Mouse (Mus musculus): ENCODE results near the gene Bsnd. TPM values are rescaled to one million over a fixed set of nuclear protein-coding genes. Genes with fewer than 3 reads are reported as not detected.
A peak's percentile ranks its signal among the peaks of the same experiment; 100 is the strongest.

Bsnd gene
- total RNA-seq, 1 experiment from 2014 or later: not detected

DNA sequence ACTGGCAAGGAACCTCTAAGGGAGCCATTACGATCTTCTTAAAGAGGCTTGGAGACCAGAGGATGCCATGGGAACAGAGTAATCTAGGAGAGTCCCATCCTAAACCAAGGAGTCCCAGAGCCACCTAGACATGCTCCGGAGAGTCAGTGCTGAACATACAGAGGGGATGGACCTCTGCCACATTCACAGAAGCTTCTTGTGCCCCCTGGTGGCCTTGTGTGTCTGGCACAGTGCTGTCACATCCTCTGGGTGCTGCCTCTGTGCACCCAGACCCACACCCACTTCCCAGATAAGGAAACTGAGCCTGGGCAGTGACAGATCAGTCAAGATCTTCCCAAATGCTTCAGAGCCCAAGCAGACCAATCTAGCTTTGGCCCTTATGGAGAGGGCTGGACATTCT, 1.6 kb upstream of the Bsnd start:
- no peak for ATAC-seq (ENCODE audit: extremely low read depth, insufficient number of reproducible peaks, low FRiP score, poor library complexity, severe bottlenecking)

DNA sequence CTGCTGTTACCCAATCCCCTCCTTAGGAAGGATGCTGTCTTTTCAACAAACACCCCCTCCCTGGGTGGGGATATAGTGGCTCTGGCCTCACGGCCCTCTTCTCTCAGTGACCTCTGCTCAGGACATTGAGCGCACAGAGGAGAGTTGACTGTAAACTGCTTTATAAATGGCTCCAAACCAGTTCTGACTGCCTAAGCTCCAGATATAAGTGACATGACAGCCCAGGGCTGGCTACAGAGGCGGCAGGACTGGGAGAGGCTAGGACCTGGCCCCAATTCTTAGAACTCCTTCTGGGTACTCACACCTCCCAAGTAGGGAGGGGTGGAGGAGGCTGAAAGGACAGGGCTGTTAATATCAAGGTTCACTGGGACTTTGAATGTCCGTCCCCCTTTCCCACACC, 1.5 kb downstream of the Bsnd start:
- no peak for ATAC-seq (ENCODE audit: extremely low read depth, insufficient number of reproducible peaks, low FRiP score, poor library complexity, severe bottlenecking)

- no peak for ATAC-seq (ENCODE audit: extremely low read depth, insufficient number of reproducible peaks, low FRiP score, poor library complexity, severe bottlenecking)
These were observed 8.3 kb downstream of the Bsnd start for GRCm38 (mm10) chr4:106483831-106484230.

DNA sequence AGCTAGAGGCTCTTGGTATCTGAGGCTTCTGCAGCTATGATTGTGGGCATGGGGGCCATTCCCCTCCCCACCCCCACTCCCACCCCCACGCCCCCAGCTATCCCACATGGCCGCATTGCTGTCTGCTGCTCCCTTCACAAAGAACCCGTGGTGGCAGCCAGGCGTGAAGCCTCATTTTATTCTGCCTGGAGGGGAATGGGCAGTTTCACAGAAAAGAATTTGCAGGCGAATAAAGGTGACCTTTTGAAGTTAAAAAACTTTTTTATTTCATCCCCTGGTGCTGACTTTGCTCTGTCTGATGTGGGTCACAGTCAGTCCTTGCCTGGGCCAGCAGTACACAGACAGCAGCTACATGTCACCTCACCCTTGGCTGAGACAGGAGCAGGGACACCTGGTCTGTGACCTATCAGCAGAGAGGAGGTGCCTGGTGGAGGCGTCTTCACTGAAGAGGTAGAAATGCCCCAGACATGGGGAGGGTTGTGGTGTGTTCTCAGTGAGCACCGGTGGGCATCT, 8.8 kb downstream of the Bsnd start:
- ATAC-seq (ENCODE audit: extremely low read depth, insufficient number of reproducible peaks, low FRiP score, poor library complexity, severe bottlenecking): no peak

- ATAC-seq (ENCODE audit: extremely low read depth, insufficient number of reproducible peaks, low FRiP score, poor library complexity, severe bottlenecking): no peak
These were observed 11.5 kb downstream of the Bsnd start for GRCm38 (mm10) chr4:106480545-106480944.

DNA sequence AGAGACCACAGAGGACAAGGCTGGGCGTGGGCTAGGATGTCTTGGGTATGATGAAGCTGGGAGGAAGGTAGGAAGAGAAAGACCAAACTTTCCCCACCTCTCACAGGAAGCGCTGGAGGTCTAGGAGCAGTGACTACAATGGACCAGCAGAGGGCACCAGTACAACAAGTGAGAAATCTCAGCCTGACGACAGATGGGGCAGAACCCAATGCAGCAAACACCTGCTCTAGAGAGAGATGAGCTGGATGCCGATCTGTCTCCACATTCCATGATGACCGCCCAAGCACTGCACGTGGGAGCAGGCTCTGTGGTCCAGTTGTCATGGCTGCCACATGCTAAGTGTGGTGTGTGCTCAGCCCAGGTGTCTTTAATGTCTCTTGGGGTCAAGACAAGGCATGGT, 17.8 kb downstream of the Bsnd start:
- ATAC-seq (ENCODE audit: extremely low read depth, insufficient number of reproducible peaks, low FRiP score, poor library complexity, severe bottlenecking): peak; percentile 47; the same call in 1 of the 2 replicates

- no peak for ATAC-seq (ENCODE audit: extremely low read depth, insufficient number of reproducible peaks, low FRiP score, poor library complexity, severe bottlenecking)
These were observed 19.7 kb downstream of the Bsnd start for GRCm38 (mm10) chr4:106472335-106472734.

DNA sequence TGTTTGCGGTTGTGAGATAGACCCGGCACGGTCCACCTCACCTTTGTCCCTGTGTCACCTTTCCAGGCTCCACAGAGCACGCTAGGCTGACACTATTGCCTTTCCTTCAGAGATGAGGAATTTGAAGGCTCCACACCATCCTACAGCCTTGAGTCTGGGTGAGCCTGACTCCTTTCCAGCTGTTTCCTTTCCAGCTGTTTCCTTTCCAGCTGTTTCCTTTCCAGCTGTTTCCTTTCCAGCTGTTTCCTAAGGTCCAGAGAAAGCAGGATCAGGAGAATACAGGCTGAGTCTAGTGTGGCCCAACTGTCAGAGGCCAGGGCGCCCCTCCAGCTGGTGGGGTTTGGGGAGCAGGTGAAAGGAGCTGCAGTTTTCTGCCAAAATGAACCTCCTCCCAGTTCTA, 21.2 kb downstream of the Bsnd start:
- ATAC-seq (ENCODE audit: extremely low read depth, insufficient number of reproducible peaks, low FRiP score, poor library complexity, severe bottlenecking): no peak

DNA sequence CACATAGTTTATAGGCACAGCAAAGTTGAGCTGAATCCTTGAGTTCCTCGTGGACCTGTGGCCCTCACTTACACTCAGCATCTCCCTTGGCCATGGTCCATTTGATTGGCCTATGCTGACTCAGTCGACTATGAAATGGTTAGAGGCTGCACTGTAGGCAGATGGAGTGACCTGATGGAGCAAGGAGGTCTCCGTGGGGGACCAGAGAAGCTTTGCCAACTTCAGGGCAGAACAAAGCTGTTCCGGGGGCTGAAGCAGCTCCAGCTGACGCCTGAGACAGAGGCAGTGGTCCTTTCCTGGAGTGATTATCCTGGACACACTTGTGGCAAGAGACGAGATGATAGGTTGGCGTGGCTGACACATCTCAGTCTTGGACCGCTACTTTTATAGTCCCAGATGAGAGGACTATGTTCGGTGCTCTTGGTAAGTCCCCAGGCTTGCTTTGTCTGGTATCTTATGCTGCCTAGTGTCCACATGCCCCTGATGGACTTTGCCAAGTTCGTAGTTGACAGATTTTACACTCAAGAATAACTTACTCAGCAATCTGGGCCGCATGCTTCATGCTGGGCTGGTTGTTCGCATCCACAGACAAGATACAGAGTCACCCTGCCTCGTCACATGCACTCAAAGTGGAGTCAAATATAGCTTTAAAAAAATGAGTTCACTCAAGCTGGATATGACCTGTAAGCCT, 24.5 kb downstream of the Bsnd start:
- ATAC-seq (ENCODE audit: extremely low read depth, insufficient number of reproducible peaks, low FRiP score, poor library complexity, severe bottlenecking): no peak

DNA sequence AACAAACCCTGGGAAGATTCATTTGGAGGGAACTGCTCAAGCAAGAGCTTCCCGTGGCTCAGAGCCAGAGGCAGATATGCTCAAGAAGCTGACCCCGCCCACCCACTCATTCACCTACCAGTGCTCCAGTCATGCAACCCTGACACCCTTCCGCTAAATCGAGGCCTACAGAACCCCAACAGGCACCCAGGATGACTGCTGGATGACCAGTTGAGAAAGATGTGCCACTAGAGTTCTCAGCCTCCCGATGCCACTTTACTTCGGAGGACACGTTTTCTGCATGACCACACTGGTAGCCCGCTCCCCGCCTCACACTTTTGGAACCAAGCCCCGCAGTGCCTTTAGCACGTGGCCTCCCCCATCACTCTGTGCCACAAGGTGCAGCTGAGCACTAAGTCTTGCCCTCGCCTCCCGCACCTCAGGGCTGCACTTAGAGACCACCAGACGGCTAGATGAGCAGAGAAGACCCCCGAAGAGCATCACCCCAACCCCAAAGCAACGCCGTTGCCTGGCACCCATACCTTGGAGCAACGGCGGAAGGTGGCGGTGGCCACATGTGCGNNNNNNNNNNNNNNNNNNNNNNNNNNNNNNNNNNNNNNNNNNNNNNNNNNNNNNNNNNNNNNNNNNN, 28.8 kb downstream of the Bsnd start:
- ATAC-seq (ENCODE audit: extremely low read depth, insufficient number of reproducible peaks, low FRiP score, poor library complexity, severe bottlenecking): no peak

GRCm38 (mm10) chr4:106462524-106462923, 29.6 kb downstream of the Bsnd start:
- ATAC-seq (ENCODE audit: extremely low read depth, insufficient number of reproducible peaks, low FRiP score, poor library complexity, severe bottlenecking): no peak

DNA sequence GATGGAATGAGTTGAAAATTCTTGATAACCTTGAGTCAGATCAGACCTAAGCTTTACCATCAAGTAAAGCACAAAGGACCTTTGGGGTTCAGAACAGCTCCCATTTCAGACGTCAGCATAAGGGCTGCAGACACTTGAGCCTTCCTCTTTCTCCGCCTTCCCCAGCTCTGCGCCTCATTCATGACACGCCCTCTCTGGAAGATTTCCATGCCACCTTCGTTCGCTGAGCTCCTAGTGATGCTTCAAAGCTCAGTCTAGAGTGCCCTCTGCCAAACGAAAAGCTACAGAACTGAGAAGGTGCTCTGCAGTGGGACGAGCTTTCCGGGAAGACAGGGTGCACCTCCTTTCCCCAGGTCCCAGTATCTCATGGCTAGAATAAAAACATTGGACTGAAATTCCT, 30.1 kb downstream of the Bsnd start:
- no peak for ATAC-seq (ENCODE audit: extremely low read depth, insufficient number of reproducible peaks, low FRiP score, poor library complexity, severe bottlenecking)

DNA sequence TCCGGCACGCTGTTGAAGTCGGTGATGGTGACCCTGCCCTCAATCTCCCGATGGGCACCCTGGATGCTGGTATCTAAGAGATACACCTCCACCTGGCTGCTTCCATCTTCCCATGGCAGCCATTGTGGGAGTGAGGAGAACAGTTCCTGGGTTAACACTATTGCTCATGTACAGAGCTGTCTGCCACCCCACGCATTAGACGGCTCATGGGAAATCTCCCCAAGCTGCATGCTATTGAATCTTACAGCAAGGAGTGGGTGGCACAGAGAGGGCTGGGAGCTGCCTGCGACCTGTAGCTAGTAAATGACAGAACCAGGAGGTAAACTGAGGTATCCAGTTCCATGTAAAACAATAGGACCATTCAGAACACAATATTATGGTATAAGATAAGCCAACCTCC, 37.5 kb downstream of the Bsnd start:
- ATAC-seq (ENCODE audit: extremely low read depth, insufficient number of reproducible peaks, low FRiP score, poor library complexity, severe bottlenecking): no peak

GRCm38 (mm10) chr4:106453516-106453915, 38.6 kb downstream of the Bsnd start:
- ATAC-seq (ENCODE audit: extremely low read depth, insufficient number of reproducible peaks, low FRiP score, poor library complexity, severe bottlenecking): no peak

DNA sequence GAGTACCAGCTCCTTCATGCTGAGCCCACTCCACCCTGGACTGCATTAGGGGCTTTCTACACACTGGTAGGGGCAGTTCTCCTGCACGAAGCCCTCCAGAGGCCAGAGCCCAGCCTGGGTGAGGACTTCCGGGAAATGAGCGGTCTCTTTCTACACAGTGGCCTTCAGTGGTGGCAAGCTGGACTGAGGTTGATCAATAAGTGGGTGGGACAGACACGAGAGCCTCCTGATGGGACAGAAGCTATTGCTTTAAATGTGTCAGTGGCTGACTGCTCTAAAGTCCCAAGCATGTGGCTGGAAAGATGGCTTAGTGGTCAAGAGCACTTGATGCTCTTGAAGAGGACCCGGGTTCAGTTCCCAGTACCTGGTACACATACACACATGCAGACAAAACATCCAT, 39.0 kb downstream of the Bsnd start:
- ATAC-seq (ENCODE audit: extremely low read depth, insufficient number of reproducible peaks, low FRiP score, poor library complexity, severe bottlenecking): no peak

GRCm38 (mm10) chr4:106452401-106452800, 39.7 kb downstream of the Bsnd start:
- no peak for ATAC-seq (ENCODE audit: extremely low read depth, insufficient number of reproducible peaks, low FRiP score, poor library complexity, severe bottlenecking)

GRCm38 (mm10) chr4:106449306-106449705, 42.8 kb downstream of the Bsnd start:
- no peak for ATAC-seq (ENCODE audit: extremely low read depth, insufficient number of reproducible peaks, low FRiP score, poor library complexity, severe bottlenecking)

- no peak for ATAC-seq (ENCODE audit: extremely low read depth, insufficient number of reproducible peaks, low FRiP score, poor library complexity, severe bottlenecking)
These were observed 48.9 kb downstream of the Bsnd start for GRCm38 (mm10) chr4:106443182-106443581.

GRCm38 (mm10) chr4:106438763-106439162, 53.3 kb downstream of the Bsnd start:
- ATAC-seq (ENCODE audit: extremely low read depth, insufficient number of reproducible peaks, low FRiP score, poor library complexity, severe bottlenecking): no peak

DNA sequence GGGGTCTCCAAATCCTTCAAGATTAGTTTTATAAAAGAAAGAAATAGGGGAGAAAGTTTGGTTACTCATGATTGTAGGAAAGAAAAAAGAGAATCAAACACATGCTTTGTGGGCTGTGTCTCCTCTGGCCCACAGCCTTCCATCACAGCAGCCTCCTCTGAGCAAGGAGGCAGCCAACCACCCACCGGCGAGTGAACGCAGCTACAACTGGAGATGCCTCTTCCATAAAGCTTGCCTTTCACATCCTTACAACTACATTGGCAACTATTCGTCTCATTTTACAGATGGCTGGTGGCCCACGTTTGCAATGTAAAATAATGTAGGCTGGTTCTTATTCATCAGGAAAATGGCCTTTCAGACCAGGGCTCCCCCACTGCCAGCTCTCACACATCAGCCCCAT, 54.9 kb downstream of the Bsnd start:
- no peak for ATAC-seq (ENCODE audit: extremely low read depth, insufficient number of reproducible peaks, low FRiP score, poor library complexity, severe bottlenecking)

- 0 out of 2 replicates have a peak, but pooled peaks have one; percentile 33 for ATAC-seq (ENCODE audit: extremely low read depth, insufficient number of reproducible peaks, low FRiP score, poor library complexity, severe bottlenecking)
These were observed 55.6 kb downstream of the Bsnd start for GRCm38 (mm10) chr4:106436475-106436874.
